Mouse (Mus musculus): ENCODE data around the gene Anks4b.

- no peak for TF ChIP-seq CTCF (IDR thresholded peaks at IDR 0.05)
- no peak for TF ChIP-seq POLR2A (IDR thresholded peaks at IDR 0.05; ENCODE audit: insufficient read depth, low read depth, low read length)
- no peak for TF ChIP-seq EP300 (IDR thresholded peaks at IDR 0.05; ENCODE audit: insufficient read depth, low read depth, low read length)
These were observed 1.4 kb upstream of the Anks4b start for GRCm38 (mm10) chr7:120172188-120172700.

Measured in heart, adult 2 months (tissue).